Mouse (Mus musculus) lung, embryonic 16.5 days (tissue): Measurements from ENCODE around the gene Slc4a4. TPM values are rescaled to one million over a fixed set of nuclear protein-coding genes. Genes with fewer than 3 reads are reported as not detected.

ENCODE experiments used
- ATAC-seq: fragments of 200-750 bp; cut with Nextera tagmentation; 2 replicates; pipeline ENCODE4 v1.8.0; 2017; ENCODE audit warnings: low read depth, mild to moderate bottlenecking, moderate library complexity
- H3K27ac ChIP-seq: fragments of 300-500 bp; sonication (generic); 2 replicates; pipeline ENCODE4 v1.5.1; 2014; ENCODE audit warnings: mild to moderate bottlenecking, control low read depth, low read length
- H3K27me3 ChIP-seq: fragments of 300-500 bp; sonication (generic); 2 replicates; pipeline ENCODE4 v1.6.1; 2014; ENCODE audit warnings: low read depth, low read length, mixed read lengths; ENCODE audit not compliant: control insufficient read depth, insufficient read depth
- H3K36me3 ChIP-seq: fragments of 300-500 bp; sonication (generic); 2 replicates; pipeline ENCODE4 v1.6.1; 2014; ENCODE audit warnings: low read length; ENCODE audit not compliant: control insufficient read depth, insufficient read depth
- H3K4me1 ChIP-seq: fragments of 300-500 bp; sonication (generic); replicated peaks from 2 replicates; pipeline ENCODE4 v1.6.1; 2014; ENCODE audit warnings: low read length, mixed read lengths; ENCODE audit not compliant: control insufficient read depth, insufficient read depth
- H3K4me2 ChIP-seq: fragments of 300-500 bp; sonication (generic); 2 replicates; pipeline ENCODE4 v1.6.1; 2014; ENCODE audit warnings: low read depth, low read length, control low read depth
- H3K4me3 ChIP-seq: fragments of 300-500 bp; sonication (generic); 2 replicates; pipeline ENCODE4 v1.5.1; 2014; ENCODE audit warnings: mild to moderate bottlenecking, low read length, control low read depth
- H3K9ac ChIP-seq: fragments of 300-500 bp; sonication (generic); 2 replicates; pipeline ENCODE4 v1.6.1; 2014; ENCODE audit warnings: low read length, control low read depth
- H3K9me3 ChIP-seq: fragments of 300-500 bp; sonication (generic); 2 replicates; pipeline ENCODE4 v1.6.1; 2016; ENCODE audit warnings: low read length; ENCODE audit not compliant: control insufficient read depth
- WGBS: fragments of 180-500 bp; shearing (Covaris S2); extraction: QIAGEN DNeasy Blood & Tissue Kit; methylation state at CpG from one replicate; pipeline ENCODE4 v1.1.7; 2014; 5-methylcytosine and 5-hydroxymethylcytosine counted together
- polyA plus RNA-seq: library from polyadenylated mRNA; unstranded; fragments of >200 nt; fragmentation: Nextera tagmentation; extraction: Ambion mirVana; gene quantifications from 2 replicates; pipeline ENCODE4 v1.2.1, GENCODE M21; 2015

Gene Slc4a4
- polyA plus RNA-seq, 1 experiment from 2014 or later = 2.8 TPM

DNA sequence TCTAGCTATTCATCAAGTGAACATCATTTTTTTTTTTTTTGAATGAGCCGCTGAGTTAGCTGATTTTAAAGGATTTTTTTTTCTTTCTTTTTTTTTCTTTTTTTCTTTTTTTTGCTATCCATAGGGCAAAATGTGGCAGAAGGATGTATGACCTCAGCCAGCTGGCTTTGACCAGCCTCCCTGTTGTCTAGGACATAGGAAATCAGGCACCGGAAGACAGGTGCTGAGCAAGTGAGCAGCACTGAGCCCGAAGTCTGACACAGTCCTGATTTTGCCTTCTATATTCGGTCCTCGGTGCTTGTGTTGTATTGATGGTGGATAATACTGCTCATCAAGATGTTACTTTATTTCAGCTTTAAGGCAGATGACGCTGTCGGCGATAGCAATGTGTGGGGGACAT is 109.6 kb downstream of the Slc4a4 start:
- WGBS = 93% methylated on average over 8 of the region's 8 CpGs
- ATAC-seq = no peak
- no peaks in the 10 kb centered on the region for H3K9me3 ChIP-seq
- H3K4me1 ChIP-seq = no peaks in the 10 kb centered on the region; the same call in 1 of the 2 replicates
- H3K27me3 ChIP-seq = no peaks in the 10 kb centered on the region
- H3K36me3 ChIP-seq = no peaks in the 10 kb centered on the region
- no peak overlapping the region for H3K27ac ChIP-seq
- no peak overlapping the region for H3K4me3 ChIP-seq
- H3K9ac ChIP-seq = no peak overlapping the region
- H3K4me2 ChIP-seq = no peak overlapping the region

DNA sequence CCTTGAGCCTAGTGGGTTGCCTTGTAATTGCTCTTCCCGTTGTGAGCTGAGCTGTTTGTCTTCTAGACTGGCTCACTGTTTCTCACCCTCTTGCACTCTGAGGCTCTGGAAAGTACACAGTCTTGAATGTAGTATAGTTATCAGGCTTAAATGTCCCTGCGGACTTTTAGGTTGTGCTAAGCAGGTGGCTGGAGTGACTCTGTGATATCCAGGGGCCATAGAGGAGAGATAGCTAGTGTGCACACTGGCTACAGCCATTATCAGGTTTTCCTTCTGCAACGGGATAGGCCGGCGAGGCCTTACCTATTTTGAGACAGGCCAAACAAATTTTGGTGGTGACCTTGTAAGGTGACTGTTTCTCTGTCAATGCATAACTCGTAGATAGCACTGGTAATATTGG is 110.7 kb downstream of the Slc4a4 start:
- H3K4me1 ChIP-seq = no peaks in the 10 kb centered on the region
- H3K9ac ChIP-seq = no peak overlapping the region
- no peaks in the 10 kb centered on the region for H3K27me3 ChIP-seq
- WGBS = 86% methylated on average over 6 of the region's 6 CpGs
- H3K36me3 ChIP-seq = no peaks in the 10 kb centered on the region
- H3K27ac ChIP-seq = no peak overlapping the region
- ATAC-seq = no peak
- no peaks in the 10 kb centered on the region for H3K9me3 ChIP-seq
- H3K4me2 ChIP-seq = no peak overlapping the region
- no peak overlapping the region for H3K4me3 ChIP-seq

DNA sequence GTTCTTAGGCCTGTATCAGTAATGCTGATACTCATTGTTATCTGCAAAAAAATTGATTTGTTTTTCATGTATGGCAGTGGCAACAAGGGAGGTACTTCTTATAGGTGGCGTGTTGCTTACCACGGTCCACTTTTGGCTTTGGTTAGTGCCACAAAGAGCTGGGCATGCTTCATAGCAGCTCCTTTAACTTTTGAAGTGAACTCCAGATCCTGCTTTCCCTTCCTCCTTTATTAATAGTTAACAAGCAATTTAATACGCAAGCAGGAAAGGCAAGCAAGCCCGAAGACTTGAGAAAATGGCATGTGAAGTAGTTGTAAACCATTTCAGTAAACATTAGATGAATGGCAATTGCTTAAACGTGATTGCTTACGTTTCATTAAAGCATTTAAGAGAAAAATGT is 113.2 kb downstream of the Slc4a4 start:
- Histone ChIP-seq H3K4me2 (no peak overlapping the region), H3K27me3 (no peaks in the 10 kb centered on the region), H3K36me3 (no peaks in the 10 kb centered on the region), H3K4me3 (no peak overlapping the region), H3K4me1 (no peaks in the 10 kb centered on the region), H3K27ac (no peak overlapping the region), H3K9ac (no peak overlapping the region), H3K9me3 (no peaks in the 10 kb centered on the region)
- WGBS = 79% methylated on average over 6 of the region's 6 CpGs
- no peak for ATAC-seq

DNA sequence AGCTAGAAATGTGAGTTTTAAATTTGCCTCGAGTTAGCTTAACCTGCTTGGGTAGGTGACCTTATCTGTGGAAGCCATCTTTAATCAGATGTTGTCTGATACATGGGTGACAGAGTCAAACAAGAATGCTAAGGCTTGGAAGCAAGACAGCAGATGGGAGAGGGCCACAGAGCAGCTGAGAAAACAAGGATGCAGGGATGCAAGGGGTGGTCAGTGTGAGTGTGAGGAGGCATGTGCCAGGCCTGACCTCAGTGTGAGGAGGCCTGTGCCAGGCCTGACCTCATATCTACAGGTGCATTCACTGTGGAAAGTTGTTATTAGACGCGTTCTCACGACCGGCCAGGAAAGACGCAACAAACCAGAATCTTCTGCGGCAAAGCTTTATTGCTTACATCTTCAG is 114.0 kb downstream of the Slc4a4 start:
- Histone ChIP-seq H3K9ac (no peak overlapping the region), H3K4me1 (no peaks in the 10 kb centered on the region), H3K27ac (no peak overlapping the region), H3K36me3 (no peaks in the 10 kb centered on the region), H3K4me3 (no peak overlapping the region), H3K9me3 (no peaks in the 10 kb centered on the region), H3K4me2 (no peak overlapping the region), H3K27me3 (no peaks in the 10 kb centered on the region)
- no peak for ATAC-seq
- WGBS = 94% methylated on average over 7 of the region's 7 CpGs

DNA sequence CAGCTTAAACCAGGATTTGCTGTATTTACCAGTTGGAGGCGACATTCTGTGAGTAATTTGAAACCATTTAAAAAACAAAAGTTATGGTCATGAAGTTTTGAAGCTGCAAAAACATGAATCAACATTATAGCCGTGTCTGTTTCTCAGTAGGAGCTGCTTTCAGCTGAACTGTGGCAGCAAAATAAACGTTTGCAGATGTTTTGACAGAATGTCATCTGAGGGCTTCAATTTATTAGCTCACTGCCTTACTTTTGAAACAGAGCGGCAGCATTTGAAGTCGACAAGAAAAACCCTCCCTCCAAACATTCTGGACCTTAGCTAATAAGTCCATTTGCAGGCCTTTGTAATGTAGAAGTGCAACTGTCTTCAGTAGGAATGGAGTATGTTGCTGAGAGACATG is 123.5 kb downstream of the Slc4a4 start:
- Histone ChIP-seq H3K4me1 (no peaks in the 10 kb centered on the region), H3K27me3 (no peaks in the 10 kb centered on the region), H3K4me2 (no peak overlapping the region), H3K9ac (no peak overlapping the region), H3K4me3 (no peak overlapping the region), H3K9me3 (no peaks in the 10 kb centered on the region), H3K36me3 (no peaks in the 10 kb centered on the region), H3K27ac (no peak overlapping the region)
- WGBS = 33% methylated on average over 5 of the region's 5 CpGs
- no peak for ATAC-seq

DNA sequence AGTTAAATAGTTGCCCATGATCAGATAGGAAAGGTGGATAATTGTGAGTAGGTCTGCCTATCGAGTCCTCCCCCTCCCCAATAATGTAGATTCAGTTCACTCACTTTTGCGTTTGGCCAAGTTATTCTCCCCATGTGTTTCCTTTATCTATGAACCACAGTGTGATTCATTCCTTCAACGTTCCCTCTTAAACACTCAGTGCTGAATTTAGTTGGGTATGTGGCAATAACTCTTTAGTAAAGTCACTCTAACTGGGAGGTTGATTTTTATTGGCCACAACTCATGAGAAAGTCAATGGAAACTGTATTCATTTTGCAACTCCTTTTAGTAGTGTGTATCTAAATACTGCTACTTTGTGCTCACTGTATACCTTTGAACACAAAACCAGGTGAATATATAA is 125.8 kb downstream of the Slc4a4 start:
- H3K9ac ChIP-seq = no peak overlapping the region
- H3K27me3 ChIP-seq = no peaks in the 10 kb centered on the region
- no peak overlapping the region for H3K27ac ChIP-seq
- no peaks in the 10 kb centered on the region for H3K36me3 ChIP-seq
- no peaks in the 10 kb centered on the region for H3K4me1 ChIP-seq
- no peak for ATAC-seq
- H3K4me3 ChIP-seq = no peak overlapping the region
- no peak overlapping the region for H3K4me2 ChIP-seq
- 78% methylated on average over 3 of the region's 3 CpGs for WGBS
- H3K9me3 ChIP-seq = no peaks in the 10 kb centered on the region

DNA sequence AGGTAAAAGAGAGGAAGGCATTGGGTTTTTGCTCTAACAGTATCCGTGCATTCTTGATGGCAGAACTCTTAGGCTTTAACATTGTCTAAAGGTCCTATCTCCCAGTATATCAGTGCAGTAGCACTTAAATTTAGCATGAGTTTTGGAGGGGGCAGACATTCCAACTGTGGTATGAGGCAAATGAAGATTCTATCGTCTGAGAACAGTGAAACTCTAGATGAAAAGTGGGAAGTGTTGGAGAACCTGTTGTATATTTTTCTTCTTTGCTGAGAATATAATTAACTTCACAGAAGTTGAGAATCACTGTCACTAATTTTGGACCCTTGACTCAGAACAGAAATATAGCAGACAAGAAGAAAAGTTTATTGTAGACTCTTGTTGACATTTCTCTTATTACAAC is 128.2 kb downstream of the Slc4a4 start:
- no peak overlapping the region for H3K9ac ChIP-seq
- WGBS = 66% methylated on average over 2 of the region's 2 CpGs
- no peak for ATAC-seq

DNA sequence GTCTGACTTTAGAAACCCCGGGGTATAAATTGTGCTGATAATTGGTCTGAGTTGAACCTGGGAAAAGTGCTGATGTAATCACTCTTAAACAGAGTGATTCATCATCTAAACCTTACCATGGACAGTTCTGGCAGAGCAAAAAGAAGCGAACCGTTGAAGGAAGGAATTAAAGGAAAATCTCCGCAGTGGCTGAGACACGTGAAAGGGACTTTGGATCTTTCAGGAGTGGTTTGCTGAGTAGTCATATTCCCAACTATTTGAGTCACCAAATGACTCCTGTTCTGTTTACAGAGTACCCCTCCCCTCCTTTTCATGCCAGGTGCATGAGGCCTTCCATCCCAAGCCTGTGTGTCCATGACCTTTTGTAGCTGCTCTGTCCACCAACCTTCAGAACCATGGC is 129.3 kb downstream of the Slc4a4 start:
- no peaks in the 10 kb centered on the region for H3K9me3 ChIP-seq
- 65% methylated on average over 5 of the region's 5 CpGs for WGBS
- H3K4me3 ChIP-seq = no peak overlapping the region
- no peak overlapping the region for H3K9ac ChIP-seq
- no peak overlapping the region for H3K27ac ChIP-seq
- no peaks in the 10 kb centered on the region for H3K4me1 ChIP-seq
- no peak for ATAC-seq
- H3K4me2 ChIP-seq = no peak overlapping the region
- no peaks in the 10 kb centered on the region for H3K27me3 ChIP-seq
- no peaks in the 10 kb centered on the region for H3K36me3 ChIP-seq

More for the DNA sequence above, 128.2 kb downstream of the Slc4a4 start:
- no peaks in the 10 kb centered on the region for H3K9me3 ChIP-seq
- no peaks in the 10 kb centered on the region for H3K27me3 ChIP-seq
- H3K27ac ChIP-seq = no peak overlapping the region
- H3K4me3 ChIP-seq = no peak overlapping the region
- H3K36me3 ChIP-seq = no peaks in the 10 kb centered on the region
- no peak overlapping the region for H3K4me2 ChIP-seq
- no peaks in the 10 kb centered on the region for H3K4me1 ChIP-seq

DNA sequence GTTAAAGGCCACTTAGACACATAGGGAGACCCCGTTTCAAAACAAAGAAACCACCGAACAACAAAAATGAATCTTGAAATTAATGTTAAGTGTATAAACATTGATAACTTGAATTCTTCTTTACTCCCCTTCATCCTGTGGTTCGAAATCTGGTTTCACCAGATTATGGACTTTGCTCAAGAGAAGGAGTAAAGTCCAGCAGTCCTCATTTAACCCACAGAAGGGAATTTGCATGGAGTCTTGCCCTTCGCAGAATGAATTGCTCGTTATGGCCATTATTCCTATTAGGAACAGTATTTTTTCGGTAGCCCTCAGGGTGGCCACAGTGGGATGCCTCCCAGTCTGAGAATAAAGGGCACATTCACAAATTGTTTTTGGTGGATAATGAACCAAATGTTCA is 131.9 kb downstream of the Slc4a4 start:
- Histone ChIP-seq H3K4me3 (no peak overlapping the region), H3K9ac (no peak overlapping the region), H3K9me3 (no peaks in the 10 kb centered on the region), H3K4me2 (no peak overlapping the region), H3K27ac (no peak overlapping the region), H3K27me3 (no peaks in the 10 kb centered on the region), H3K36me3 (no peaks in the 10 kb centered on the region), H3K4me1 (no peaks in the 10 kb centered on the region)
- no peak for ATAC-seq
- WGBS = 86% methylated on average over 6 of the region's 6 CpGs

DNA sequence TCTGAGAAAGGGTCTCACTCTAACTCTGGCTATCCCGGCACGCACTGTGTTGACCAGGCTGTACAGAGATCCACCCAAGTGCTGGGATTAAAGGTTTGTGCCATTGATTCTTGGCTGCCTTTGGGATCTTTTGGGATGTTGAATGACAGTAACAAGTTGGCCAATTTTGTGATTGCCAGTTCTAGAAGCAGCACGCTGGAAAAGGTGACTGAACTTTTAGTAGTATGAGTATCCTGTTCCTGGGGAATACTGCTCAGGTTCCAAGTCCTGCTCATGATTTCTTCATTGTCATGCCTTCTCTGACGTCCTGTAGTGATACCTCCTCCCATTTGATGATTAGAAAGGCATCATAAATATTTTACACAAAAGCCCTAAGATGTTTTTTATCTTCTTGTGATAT is 137.8 kb downstream of the Slc4a4 start:
- Histone ChIP-seq H3K4me3 (no peak overlapping the region), H3K4me2 (no peak overlapping the region), H3K27ac (no peak overlapping the region), H3K9me3 (no peaks in the 10 kb centered on the region), H3K27me3 (no peaks in the 10 kb centered on the region), H3K4me1 (no peaks in the 10 kb centered on the region), H3K36me3 (no peaks in the 10 kb centered on the region), H3K9ac (no peak overlapping the region)
- WGBS = 82% methylated on average over 4 of the region's 4 CpGs
- no peak for ATAC-seq
